Mouse (Mus musculus): ENCODE results near the gene Sptan1.
"Not testable (repeated sequence)": the region's sequence is repeated elsewhere in the genome, so short reads cannot be mapped to it uniquely, and the experiment has no call there.

Sptan1 gene

GRCm38 (mm10) chr2:30009101-30009500 lies 43.7 kb downstream of the Sptan1 start:
- DNase-seq (ENCODE audit: low spot score), result no peak

GRCm38 (mm10) chr2:30010840-30011281 lies 45.5 kb downstream of the Sptan1 start:
- DNase-seq (ENCODE audit: low spot score), result no peak

DNA sequence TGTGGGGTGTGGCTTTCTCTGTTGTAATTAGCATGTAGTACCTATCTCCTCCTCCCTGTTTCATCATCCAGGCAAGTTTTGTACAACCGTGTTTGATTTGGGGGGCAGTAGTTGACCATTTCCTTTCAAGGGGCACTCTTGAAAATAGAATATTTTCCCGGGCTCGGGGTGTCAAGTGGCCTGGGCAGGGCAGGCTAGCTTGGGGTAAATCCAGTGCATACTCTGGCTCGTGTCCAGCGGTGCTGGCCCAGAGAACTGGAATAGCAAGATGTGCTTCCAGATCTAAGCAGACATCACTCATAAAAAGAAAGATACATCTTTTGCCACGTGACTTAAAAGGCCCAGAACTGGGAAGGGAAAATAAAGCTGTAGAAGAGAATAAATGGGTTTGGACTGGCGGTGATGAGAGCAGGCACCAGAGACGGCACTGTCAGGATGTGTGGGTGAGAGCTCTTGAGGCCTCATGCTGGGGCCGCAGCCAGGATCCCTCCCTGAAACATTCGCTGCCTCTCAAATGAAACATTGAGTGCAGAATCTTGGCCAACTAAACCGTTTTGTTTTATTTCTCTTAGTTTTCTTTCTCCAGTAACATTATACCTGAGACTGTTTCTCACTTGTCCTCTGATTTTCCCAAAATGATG lies 49.1 kb downstream of the Sptan1 start:
- no peak for DNase-seq (ENCODE audit: low spot score)

GRCm38 (mm10) chr2:30025454-30025853 lies 60.1 kb downstream of the Sptan1 start:
- DNase-seq (ENCODE audit: low spot score), result no peak

DNA sequence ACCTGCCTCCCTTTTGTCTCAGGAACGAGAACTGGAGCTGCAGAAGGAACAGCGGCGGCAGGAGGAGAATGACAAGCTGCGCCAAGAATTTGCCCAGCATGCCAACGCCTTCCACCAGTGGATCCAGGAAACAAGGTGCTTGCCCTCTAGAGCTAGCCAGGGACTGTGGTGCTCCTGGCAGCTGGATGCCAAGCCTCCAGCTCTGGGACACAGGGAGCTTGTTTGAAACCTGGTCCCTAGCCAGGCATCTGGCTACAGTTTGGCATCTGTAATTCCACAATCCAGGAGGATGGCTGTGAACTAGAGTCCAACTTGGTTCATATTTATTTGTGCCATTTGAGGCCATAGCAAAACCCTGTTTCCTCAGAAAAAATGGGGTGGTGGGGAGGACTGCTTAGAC lies 61.6 kb downstream of the Sptan1 start:
- no peak for DNase-seq (ENCODE audit: low spot score)

DNA sequence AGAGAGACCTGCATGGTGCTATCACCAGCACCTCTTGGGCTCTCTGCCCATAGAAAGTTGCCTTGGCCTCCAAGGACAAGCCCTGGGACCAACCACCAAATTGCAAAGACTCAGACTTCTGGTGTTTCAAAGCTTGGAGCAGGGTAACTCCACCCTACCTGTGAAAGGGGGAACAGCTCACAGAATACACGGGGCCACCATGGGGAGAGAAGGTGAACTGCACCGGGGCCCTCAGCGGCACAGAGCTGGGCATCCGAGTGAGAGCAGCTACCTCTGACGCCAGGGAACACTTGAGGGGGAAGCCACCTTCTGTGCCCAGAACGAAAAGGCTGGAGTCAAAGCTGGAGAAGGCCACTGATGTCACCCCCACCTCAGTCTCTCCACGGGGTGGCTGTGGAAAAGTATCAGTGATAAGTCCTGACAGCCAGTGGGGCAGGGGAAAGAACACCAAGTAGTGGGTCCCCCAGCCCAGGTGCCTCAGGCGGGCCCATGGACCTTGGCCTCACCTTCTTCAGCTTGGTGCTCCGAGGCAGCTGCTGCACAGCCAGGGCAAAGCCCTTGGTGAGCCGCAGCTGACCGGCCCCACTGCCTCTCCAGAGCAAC lies 67.0 kb downstream of the Sptan1 start:
- no peak for DNase-seq (ENCODE audit: low spot score)

DNA sequence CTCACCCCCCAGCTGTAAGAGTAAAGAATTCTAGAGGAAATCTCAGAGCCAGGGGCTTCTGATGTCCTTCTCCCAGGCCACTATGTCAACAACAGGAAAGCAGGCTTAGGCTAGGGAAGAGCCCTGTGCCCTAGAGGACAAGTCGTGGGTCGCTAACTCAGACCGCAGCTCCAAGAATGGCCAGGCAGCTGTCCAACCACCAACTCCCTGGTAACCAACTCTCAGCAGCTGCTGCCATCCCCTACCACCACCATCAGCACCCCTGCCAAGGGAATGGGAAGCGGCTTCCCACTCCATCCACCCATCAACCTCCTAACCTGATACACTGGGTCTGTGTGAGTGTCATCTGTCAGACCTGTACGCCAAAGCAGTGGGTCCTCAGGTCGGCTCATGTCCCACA lies 67.6 kb downstream of the Sptan1 start:
- DNase-seq (ENCODE audit: low spot score), result no peak

- no peak for DNase-seq (ENCODE audit: low spot score)
Observed at GRCm38 (mm10) chr2:30037762-30038161, 72.4 kb downstream of the Sptan1 start.

GRCm38 (mm10) chr2:30038370-30038769 lies 73.0 kb downstream of the Sptan1 start:
- no peak for DNase-seq (ENCODE audit: low spot score)

DNA sequence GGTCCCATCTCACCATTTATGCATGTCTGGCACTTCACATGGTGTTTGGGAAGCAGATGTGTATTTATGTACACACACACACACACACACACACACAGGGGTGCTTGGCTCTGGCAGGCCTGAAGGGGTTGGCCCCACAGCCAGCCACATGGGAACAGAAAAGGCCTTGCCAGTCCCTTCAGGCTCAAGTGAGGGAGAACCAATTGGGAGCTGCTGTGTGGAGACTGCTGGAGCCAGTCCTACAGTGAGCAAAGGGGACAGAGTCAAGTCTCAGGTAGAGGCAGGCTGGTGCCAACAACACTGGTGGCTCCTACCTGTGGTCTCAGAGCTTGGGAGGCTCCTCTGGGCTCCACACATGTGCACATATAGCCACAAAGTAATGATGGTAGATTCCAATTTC lies 74.3 kb downstream of the Sptan1 start:
- DNase-seq (ENCODE audit: low spot score), result no peak

DNA sequence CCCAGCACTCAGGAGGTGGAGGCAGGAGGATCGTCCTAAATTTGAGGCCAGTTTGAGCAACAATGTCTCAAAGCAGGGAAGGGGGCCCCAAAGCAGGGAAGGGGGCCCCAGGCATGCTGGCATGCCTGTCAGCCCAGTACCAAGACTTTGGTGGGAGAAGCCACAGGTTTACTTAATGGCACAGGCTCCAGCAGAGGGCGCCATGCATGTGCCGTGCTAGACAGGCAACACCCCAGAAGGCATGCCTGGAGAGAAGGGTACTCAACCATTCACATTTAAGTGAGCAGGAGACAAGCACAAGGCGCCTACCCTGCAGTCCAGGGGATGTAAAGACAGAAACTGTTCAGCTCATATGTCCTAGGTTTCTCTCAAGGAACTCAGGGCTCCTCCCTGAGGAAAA lies 77.1 kb downstream of the Sptan1 start:
- DNase-seq (ENCODE audit: low spot score), result peak; percentile 84

DNA sequence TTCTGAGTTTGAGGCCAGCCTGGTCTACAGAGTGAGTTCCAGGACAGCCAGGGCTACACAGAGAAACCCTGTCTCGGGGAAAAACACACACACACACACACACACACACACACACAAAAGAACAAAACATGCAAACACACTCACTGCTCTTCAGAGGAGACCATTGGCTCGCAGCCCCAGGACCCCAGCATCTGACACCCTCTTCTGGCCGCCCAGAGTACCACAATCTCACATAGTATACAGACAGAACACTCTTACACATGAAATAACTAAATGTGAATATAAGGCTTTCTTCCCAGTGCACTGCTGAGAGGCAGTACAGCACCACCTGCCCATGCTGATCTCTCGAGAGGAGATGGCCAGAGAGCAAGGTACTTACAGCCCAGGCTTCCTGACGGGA lies 79.2 kb downstream of the Sptan1 start:
- DNase-seq (ENCODE audit: low spot score), result no peak

DNA sequence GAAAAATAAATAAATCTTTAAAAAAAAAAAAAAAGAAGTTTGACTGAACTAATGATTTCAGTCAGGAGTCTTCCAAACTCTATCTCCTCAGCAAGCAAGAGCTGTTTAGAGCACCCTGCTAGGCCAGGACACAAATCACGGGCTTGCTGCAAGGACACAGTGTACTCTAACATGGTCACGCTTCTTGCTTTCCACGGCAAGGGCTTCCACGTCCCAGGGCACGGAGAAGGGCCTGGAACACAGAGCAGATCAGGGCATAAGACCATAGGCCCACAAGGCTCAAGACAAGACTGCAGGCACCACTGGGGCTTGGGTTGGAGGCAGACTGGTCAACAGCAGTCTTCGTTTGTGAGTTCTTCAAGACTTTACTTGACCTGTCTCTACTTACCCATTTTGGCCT lies 81.8 kb downstream of the Sptan1 start:
- no peak for DNase-seq (ENCODE audit: low spot score)

DNA sequence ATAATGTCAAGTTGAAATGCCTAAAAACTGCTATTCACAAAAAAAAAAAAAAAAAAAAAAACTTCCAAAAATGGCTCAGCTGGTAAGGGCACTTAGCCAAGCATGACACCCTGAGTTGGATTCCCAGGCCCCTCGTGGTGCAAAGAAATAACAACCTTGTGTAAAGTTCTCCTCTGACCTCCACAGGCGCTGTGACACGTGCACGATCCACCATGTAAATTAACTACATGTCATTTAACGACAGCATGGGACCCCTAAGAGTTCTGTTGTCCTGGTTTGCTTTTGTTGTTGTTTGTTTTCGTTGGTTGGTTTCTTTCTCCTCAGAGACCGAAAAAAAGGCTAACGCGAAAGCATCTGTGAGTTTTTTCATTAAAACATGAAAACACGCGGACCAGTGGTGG lies 82.7 kb downstream of the Sptan1 start:
- no peak for DNase-seq (ENCODE audit: low spot score)

DNA sequence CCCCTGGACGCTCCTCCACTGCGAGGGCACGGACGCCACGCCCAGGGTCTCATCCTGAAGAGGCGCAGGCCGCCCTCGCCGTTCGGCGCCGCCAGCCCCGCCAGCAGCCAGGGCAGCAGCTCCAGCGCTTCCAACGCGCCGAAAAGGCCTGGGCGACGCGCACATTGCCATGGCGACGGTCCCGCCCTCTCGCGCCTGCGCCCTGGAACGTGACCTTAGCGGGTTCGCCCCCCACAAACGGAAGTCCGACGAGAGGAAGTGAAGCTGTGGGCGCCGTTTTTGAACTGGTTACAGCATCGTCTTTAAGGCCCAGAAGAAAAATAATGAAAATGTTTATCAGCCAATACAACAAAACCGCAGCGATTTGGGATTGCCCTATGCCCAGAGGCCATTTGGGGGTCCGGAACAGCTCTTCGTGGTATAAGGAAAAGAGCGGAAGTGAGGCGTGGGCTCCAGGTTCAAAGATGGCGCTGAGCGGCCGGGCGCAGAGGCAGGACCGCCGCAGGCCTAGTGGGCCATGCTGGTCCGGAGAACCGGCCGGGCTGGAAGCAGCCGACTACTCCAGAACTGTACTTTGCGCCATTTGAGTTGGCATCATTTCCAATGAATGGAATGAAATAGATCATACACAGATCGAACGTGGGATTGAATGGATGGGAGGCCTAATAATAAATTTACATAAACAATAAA lies 83.5 kb downstream of the Sptan1 start, which contains the start of gene Wdr34:
Gene Wdr34, minus strand, starts transcription at position 183 of the 690 bp plus-strand sequence.
- DNase-seq (ENCODE audit: low spot score), result peak; percentile 99

GRCm38 (mm10) chr2:30049831-30050230 lies 84.5 kb downstream of the Sptan1 start:
- DNase-seq (ENCODE audit: low spot score), result no peak

DNA sequence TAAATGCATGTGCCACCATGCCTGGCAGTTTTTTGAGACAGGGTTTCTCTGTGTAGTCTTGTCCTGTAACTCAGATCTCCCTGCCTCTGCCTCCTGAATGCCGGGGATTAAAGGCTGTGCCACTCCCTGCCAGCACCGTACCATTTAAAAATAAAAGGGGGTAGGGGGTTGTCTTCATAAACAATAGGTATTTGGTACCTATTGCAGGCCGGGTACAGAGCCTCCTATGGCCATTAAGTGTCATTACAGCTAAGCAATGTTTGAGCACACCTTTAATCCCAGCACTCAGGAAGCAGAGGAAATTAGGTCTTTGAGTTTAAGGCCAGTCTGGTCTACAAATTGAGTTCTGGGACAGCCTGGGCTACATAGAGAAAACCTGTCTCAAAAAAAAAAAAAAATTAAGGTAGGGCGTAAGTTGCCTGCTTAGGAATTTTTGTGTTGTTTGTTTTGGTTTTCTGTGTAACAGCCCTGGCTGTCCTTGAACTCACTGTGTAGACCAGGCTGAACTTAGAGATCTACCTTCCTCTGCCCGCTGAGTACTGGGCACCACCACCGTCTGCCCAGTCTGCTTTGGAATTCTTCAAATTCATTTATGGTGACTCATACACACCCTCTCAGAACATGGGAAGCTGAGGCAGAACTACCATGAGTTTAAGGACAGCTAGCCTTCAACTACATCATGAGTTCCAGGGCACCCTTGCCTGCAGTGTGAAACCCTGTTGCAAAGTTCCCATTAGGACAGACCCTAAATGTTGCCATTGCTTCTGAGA lies 86.8 kb downstream of the Sptan1 start:
- no peak for DNase-seq (ENCODE audit: low spot score)

GRCm38 (mm10) chr2:30055310-30055709 lies 90.0 kb downstream of the Sptan1 start:
- DNase-seq (ENCODE audit: low spot score), result not testable (repeated sequence)

- DNase-seq (ENCODE audit: low spot score), result no peak
Observed at GRCm38 (mm10) chr2:30056736-30057135, 91.4 kb downstream of the Sptan1 start.

GRCm38 (mm10) chr2:30057223-30057904 lies 92.0 kb downstream of the Sptan1 start, which contains the start of gene Set:
Set (plus strand) TSS chr2:30057378.
- DNase-seq (ENCODE audit: low spot score), result no peak

DNA sequence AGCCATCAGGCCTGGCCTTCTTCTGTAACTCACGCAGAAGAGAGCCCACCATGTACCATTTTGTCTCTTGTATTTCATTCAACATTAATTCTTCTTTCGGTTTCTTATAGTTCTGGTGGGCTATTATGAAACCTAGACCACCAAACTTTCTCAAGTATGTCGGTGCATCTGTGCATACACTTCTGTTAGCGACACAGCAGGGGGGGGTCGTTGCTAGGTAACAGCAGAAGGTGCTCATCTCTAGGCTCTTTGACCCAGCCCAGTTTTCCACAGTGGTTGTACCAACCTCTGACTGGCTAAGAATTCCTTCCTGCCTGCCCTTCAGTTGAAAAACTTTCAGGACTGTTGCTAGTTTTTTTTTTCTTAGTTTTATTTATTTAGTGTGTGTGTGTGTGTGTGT lies 93.1 kb downstream of the Sptan1 start:
- no peak for DNase-seq (ENCODE audit: low spot score)

Data from urinary bladder, postnatal 25 days (tissue).